Mouse (Mus musculus) neural tube, embryonic 11.5 days (tissue): ENCODE measurements around the gene Hist1h2ab. TPM values are rescaled to one million over a fixed set of nuclear protein-coding genes. Genes with fewer than 3 reads are reported as not detected.
"Not testable (repeated sequence)": the region's sequence is repeated elsewhere in the genome, so short reads cannot be mapped to it uniquely, and the experiment has no call there.

Source experiments
- ATAC-seq: fragments of 200-750 bp; cut with Nextera tagmentation; 2 replicates; pipeline ENCODE4 v1.8.0; 2017; ENCODE audit warnings: moderate number of reproducible peaks, mild to moderate bottlenecking, moderate TSS enrichment, moderate library complexity; ENCODE audit not compliant: insufficient read depth, low FRiP score, low TSS enrichment
- DNase-seq: peaks from one replicate; pipeline ENCODE4 v3.0.0-alpha.2; 2015; ENCODE audit warnings: low spot score
- H3K27ac ChIP-seq: fragments of 300-500 bp; sonication (generic); 2 replicates; pipeline ENCODE4 v1.5.1; 2014; ENCODE audit warnings: low read depth, mild to moderate bottlenecking, low read length
- H3K27me3 ChIP-seq: fragments of 300-500 bp; sonication (generic); 2 replicates; pipeline ENCODE4 v1.6.1; 2014; ENCODE audit warnings: mild to moderate bottlenecking, low read length, mixed read lengths; ENCODE audit not compliant: control insufficient read depth, insufficient read depth
- H3K36me3 ChIP-seq: fragments of 300-500 bp; sonication (generic); 2 replicates; pipeline ENCODE4 v1.6.1; 2014; ENCODE audit warnings: mild to moderate bottlenecking, low read length, moderate library complexity, mixed read lengths; ENCODE audit not compliant: control insufficient read depth, insufficient read depth
- H3K4me1 ChIP-seq: fragments of 300-500 bp; sonication (generic); 2 replicates; pipeline ENCODE4 v1.6.1; 2014; ENCODE audit warnings: low read length, mixed read lengths; ENCODE audit not compliant: control insufficient read depth, insufficient read depth
- H3K4me2 ChIP-seq: fragments of 300-500 bp; sonication (generic); 2 replicates; pipeline ENCODE4 v1.6.1; 2014; ENCODE audit warnings: low read depth, mild to moderate bottlenecking, moderate library complexity
- H3K4me3 ChIP-seq: fragments of 300-500 bp; sonication (generic); 2 replicates; pipeline ENCODE4 v1.5.1; 2014; ENCODE audit warnings: low read depth, low read length
- H3K9ac ChIP-seq: fragments of 300-500 bp; sonication (generic); 2 replicates; pipeline ENCODE4 v1.6.1; 2014; ENCODE audit warnings: mild to moderate bottlenecking, low read length
- H3K9me3 ChIP-seq: fragments of 300-500 bp; sonication (generic); 2 replicates; pipeline ENCODE4 v1.6.1; 2016; ENCODE audit warnings: low read length; ENCODE audit not compliant: control insufficient read depth
- WGBS: fragments of 180-500 bp; shearing (Covaris S2); extraction: QIAGEN DNeasy Blood & Tissue Kit; methylation state at CpG from one replicate; pipeline ENCODE4 v1.1.7; 2014; 5-methylcytosine and 5-hydroxymethylcytosine counted together
- polyA plus RNA-seq: library from polyadenylated mRNA; unstranded; fragments of >200 nt; fragmentation: Nextera tagmentation; extraction: Ambion mirVana; gene quantifications from 2 replicates; pipeline ENCODE4 v1.2.1, GENCODE M21; 2014

Gene Hist1h2ab
- polyA plus RNA-seq, result 33.1 and 47.3 TPM in 2 replicates

DNA sequence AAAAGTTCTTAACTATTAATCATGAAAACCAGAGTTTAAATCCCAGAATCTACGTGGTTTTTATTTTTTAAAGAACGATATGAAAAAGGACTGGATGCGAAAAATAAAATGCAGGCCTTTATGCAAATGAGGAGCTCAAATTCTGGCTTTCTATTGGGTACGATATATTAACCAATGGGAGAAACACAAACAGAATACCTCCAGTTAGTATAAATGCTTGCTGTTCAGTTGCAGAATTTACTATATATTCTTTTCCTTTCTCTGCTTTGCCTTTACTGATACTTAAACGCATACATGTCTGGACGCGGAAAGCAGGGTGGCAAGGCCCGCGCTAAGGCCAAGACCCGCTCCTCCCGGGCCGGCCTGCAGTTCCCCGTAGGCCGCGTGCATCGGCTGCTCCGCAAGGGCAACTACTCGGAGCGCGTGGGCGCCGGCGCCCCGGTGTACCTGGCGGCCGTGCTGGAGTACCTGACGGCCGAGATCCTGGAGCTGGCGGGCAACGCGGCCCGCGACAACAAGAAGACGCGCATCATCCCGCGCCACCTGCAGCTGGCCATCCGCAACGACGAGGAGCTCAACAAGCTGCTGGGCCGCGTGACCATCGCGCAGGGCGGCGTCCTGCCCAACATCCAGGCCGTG, at the start of gene Hist1h2ab:
Gene Hist1h2ab (plus strand): TSS at position 288 of the 639 bp plus-strand sequence.
- H3K9me3 ChIP-seq, H3K36me3 ChIP-seq, H3K4me1 ChIP-seq, H3K27me3 ChIP-seq: not testable (repeated sequence)
- peak within 1 kb of the TSS; percentile 40 for H3K4me2 ChIP-seq
- ATAC-seq, result peak; percentile 35
- H3K9ac ChIP-seq, result peak within 1 kb of the TSS; percentile 46
- under 1% methylated on average over 25 of the region's 47 CpGs for WGBS
- peak within 1 kb of the TSS; percentile 85 for H3K27ac ChIP-seq
- H3K4me3 ChIP-seq, result peak within 1 kb of the TSS; percentile 36
- peak; percentile 82 for DNase-seq

DNA sequence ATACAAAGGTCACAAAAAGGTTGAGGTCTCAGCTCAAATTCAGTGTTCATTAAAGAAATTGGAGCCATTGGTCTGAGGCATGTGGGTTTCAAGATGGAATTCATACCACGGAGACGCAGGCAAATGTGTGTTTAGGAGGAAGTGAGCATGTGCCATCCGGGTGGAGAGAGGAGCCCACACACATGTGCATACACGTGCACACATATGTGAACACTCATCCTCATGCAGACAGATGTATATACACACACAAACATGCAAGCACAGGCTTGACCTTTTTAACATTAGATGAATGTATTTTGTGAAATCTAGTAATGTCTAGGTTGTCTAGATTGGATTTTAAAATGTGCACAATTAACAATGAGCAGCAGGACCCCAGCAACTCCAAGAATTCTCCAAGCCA, 48.7 kb upstream of the Hist1h2ab start:
- ATAC-seq, result no peak
- no peak overlapping the region for H3K9ac ChIP-seq
- no peak for DNase-seq
- H3K9me3 ChIP-seq, result no peaks in the 10 kb centered on the region
- 86% methylated on average over 4 of the region's 4 CpGs for WGBS
- H3K4me2 ChIP-seq, result no peak overlapping the region
- H3K36me3 ChIP-seq, result no peaks in the 10 kb centered on the region
- no peak overlapping the region for H3K27ac ChIP-seq
- H3K4me3 ChIP-seq, result no peak overlapping the region
- H3K27me3 ChIP-seq, result no peaks in the 10 kb centered on the region
- H3K4me1 ChIP-seq, result 0 out of 2 replicates have a peak, but pooled peaks cover 3% of the 10 kb centered on the region

DNA sequence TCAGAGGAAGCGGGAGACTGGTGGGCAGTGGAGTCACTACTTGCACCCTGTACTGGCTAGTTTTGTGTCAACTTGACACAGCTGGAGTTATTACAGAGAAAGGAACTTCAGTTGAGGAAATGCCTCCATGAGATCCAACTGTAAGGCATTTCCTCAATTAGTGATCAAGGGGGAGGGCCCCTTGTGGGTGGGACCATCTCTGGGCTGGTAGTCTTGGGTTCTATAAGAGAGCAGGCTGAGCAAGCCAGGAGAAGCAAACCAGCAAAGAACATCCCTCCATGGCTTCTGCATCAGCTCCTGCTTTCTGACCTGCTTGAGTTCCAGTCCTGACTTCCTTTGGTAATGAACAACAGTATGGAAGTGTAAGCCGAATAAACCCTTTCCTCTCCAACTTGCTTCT, 48.1 kb upstream of the Hist1h2ab start:
- not testable (repeated sequence) for H3K27ac ChIP-seq, H3K36me3 ChIP-seq, H3K4me3 ChIP-seq, H3K27me3 ChIP-seq, H3K4me1 ChIP-seq, H3K9ac ChIP-seq, DNase-seq, ATAC-seq, H3K9me3 ChIP-seq, H3K4me2 ChIP-seq
- WGBS, result 89% methylated on average over 2 of the region's 2 CpGs

DNA sequence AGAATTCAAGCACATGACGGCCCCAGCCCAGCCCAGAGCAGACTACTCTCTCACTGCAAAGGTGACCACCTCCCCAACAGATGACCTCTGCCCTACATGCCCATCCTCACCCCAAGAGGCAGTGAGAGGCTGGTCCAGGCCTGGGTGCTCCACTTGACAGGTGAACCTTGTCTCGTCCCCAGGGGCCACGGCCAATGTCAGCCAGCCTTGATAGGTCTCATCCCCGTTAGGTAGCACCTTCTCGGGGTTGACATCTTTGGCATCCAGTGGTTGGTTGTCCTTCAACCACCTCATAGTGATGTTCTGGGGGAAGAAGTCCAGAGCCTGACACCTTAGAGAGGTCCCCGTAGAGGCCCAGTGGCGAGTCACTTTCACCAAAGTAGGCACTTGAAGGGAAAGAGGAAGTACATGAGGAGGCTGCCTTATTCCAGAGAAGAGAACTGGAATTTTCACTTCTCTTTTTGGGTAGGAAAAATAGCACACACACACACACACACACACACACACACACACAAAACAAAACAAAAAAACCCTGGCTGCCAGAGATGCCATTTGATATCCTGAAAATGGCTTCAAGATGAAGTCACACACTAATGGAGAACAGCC, 45.1 kb upstream of the Hist1h2ab start:
- H3K36me3 ChIP-seq, result no peaks in the 10 kb centered on the region
- DNase-seq, result no peak
- no peak overlapping the region for H3K4me3 ChIP-seq
- no peak for ATAC-seq
- no peaks in the 10 kb centered on the region for H3K9me3 ChIP-seq
- 91% methylated on average over 7 of the region's 7 CpGs for WGBS
- H3K9ac ChIP-seq, result no peak overlapping the region
- no peaks in the 10 kb centered on the region for H3K27me3 ChIP-seq
- no peak overlapping the region for H3K4me2 ChIP-seq
- H3K4me1 ChIP-seq, result peaks cover 7% of the 10 kb centered on the region
- no peak overlapping the region for H3K27ac ChIP-seq

DNA sequence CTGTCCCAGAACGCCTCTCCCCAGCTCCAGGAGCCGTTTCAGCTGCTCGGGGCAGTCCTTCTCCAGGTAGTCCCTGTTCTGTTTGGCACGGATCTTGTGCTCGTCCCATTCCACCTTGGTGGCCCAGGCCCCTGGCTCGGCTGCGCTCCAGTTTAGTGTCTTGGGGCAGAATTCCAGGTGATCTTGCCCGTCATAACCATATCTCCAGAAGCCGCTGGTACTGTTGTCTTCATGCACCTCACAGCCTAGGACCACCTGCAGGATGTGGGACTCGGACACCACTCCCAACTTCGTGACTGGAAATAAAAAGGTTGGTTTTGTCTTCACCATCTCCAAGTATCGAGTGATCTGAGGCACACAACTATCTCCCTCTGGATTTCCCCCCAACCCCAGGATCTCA, 44.2 kb upstream of the Hist1h2ab start:
- Histone ChIP-seq H3K4me2 (no peak overlapping the region), H3K9ac (no peak overlapping the region), H3K9me3 (no peaks in the 10 kb centered on the region), H3K36me3 (no peaks in the 10 kb centered on the region), H3K27ac (no peak overlapping the region), H3K27me3 (no peaks in the 10 kb centered on the region), H3K4me1 (peaks cover 7% of the 10 kb centered on the region), H3K4me3 (no peak overlapping the region)
- no peak for DNase-seq
- 93% methylated on average over 12 of the region's 12 CpGs for WGBS
- no peak for ATAC-seq

DNA sequence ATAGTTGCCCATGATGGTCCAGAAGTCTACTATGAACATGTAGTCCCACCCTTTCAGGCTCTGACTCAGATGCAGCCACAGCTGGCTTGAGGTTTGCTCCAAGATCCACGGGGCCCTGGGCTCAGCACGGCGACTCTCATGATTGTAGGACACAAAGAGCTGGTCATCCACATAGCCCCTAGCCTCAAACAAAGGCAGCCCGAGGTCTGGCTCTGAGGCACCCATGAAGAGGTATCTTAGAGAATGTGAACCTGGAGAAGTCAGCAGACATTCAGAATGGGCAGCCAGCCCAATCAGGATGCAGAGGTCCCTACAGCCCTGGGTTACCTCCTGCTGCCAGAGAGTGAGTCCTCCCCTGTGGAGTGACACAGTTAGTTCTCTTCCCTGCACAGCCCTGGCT, 42.9 kb upstream of the Hist1h2ab start:
- Histone ChIP-seq H3K4me3 (no peak overlapping the region), H3K4me1 (peaks cover 7% of the 10 kb centered on the region), H3K4me2 (no peak overlapping the region), H3K27ac (no peak overlapping the region), H3K36me3 (no peaks in the 10 kb centered on the region), H3K27me3 (no peaks in the 10 kb centered on the region), H3K9me3 (no peaks in the 10 kb centered on the region), H3K9ac (no peak overlapping the region)
- WGBS, result 89% methylated on average over 4 of the region's 4 CpGs
- ATAC-seq (no peak), DNase-seq (no peak)

DNA sequence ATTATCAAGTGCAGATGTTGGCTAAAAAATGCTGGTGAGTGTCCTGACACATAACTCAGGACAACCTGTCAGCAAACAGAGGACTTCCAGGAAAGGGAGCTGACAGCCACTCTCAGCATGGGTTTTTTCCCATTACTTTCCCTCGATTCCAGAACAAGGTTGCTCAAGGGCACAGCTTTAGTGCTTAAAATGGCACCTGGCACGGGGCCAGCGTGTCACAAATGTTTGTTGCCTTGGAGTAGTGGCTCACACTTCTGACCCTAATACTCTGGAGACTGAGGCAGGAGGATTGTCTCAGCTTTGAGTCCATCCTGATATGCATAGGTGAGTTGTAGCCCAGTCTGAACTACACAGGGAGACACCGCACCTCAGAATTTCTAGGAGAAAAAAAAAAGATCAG, 42.3 kb upstream of the Hist1h2ab start:
- ATAC-seq, result no peak
- no peak overlapping the region for H3K27ac ChIP-seq
- 88% methylated on average over 4 of the region's 4 CpGs for WGBS
- H3K27me3 ChIP-seq, result no peaks in the 10 kb centered on the region
- no peak overlapping the region for H3K4me2 ChIP-seq
- DNase-seq, result no peak
- no peaks in the 10 kb centered on the region for H3K9me3 ChIP-seq
- H3K9ac ChIP-seq, result no peak overlapping the region
- no peaks in the 10 kb centered on the region for H3K36me3 ChIP-seq
- H3K4me3 ChIP-seq, result no peak overlapping the region
- H3K4me1 ChIP-seq, result peaks cover 7% of the 10 kb centered on the region

DNA sequence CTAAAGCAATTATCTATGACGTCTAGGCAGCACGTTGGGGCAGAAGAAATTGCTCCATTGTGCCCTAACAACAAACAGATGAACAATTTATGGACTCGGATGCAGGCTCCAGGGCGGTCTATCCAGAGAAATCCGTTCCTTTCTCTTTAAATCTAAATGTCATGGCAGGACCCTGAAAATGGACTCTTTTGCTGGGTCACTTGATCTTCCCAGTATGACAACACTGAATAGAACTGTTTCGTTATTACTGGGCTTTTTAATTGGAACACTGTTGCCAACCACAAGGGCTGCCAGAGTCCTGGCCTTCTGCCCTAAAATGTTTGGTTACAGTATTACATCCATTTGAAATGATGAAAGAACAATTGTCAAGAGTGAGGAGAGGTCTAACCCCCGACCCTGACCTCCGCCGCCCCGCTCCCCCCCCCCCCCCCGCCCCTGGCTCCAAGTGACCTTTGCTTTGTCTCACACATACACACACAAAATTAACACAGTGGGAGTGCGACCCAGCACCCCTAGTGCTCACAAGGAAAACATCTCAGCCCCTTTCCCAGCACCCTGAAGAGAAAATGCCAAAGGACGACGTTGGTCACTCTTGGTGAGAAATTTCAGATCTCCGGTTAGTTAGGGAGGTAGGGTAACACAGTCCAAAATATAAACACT, 41.1 kb upstream of the Hist1h2ab start:
- ATAC-seq (no peak), DNase-seq (no peak)
- 11% methylated on average over 15 of the region's 15 CpGs for WGBS
- no peaks in the 10 kb centered on the region for H3K27me3 ChIP-seq
- peak overlapping the region; percentile 63 for H3K4me2 ChIP-seq
- H3K4me1 ChIP-seq, result peaks cover 7% of the 10 kb centered on the region
- no peak overlapping the region for H3K27ac ChIP-seq
- H3K9me3 ChIP-seq, result no peaks in the 10 kb centered on the region
- peak overlapping the region; percentile 50 for H3K9ac ChIP-seq
- peak overlapping the region; percentile 27 for H3K4me3 ChIP-seq
- H3K36me3 ChIP-seq, result no peaks in the 10 kb centered on the region
